Mouse (Mus musculus) liver, adult 2 months (tissue): Measurements from ENCODE around the gene Pgp.

Source experiments
- CTCF ChIP-seq: fragments of 200-500 bp; IDR thresholded peaks from 2 replicates; pipeline ENCODE4 v1.5.1; 2011; ENCODE audit warnings: low read depth, low read length, control low read depth
- POLR2A ChIP-seq: fragments of 200-500 bp; IDR thresholded peaks from 2 replicates; pipeline ENCODE4 v1.6.1; 2011; ENCODE audit warnings: low read length, control low read depth; ENCODE audit not compliant: insufficient read depth; ENCODE audit errors: extremely low read depth

DNA sequence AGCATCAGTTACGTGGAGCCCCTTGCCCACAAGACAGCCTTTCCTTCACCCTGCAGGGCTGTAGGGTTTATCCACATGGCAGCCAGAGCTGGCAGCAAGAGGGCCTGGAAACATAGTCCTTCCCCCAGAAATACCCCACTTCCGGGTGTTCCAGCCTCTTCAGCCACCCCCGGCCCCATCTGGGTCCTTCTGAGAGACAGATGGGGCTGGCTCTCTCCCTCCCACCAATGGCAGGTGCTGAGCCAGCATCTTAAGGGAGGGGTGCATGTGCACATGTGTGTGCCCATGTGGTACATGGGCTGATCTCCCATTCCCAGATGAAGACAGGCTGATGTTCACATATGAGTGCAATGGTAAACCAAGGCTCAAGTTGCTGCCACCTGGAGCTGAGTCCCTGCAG is 25.3 kb downstream of the Pgp start:
- TF ChIP-seq CTCF = no peak
- no peak for TF ChIP-seq POLR2A
